Mouse (Mus musculus) cerebellum, postnatal 14 days (tissue): ENCODE measurements at regions not wholly inside any gene's neighbourhood (a gene's known extent, or its start where the extent isn't known, plus 50 kb on each side); places are given as distances from the start of the nearest gene placed in this dataset.

Experiments
- DNase-seq, 2 experiments: peaks; one replicate each; pipeline ENCODE4 v3.0.0; 2021; ENCODE audit warnings: mixed read lengths in 2 of 2

DNA sequence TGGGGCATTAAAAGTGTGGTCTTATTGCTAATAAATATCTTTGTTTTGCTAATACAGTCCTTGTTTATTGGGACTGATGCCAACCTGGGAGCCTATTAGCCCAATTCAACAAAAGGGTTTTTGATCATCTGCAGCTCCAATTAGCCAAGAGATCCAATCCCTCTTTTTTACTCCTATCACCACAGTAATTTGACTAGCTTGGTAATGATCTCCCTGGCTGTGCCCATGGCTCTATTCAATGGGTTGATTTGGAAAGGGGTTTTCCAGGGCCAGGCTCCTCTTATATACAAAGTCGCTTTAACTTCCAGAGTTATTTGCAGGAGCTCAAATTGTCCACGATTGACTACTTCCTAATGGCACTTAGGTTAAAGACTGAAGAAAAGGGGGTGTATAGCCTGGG, 145.1 kb upstream of the Adra1b start:
- no peak for DNase-seq

DNA sequence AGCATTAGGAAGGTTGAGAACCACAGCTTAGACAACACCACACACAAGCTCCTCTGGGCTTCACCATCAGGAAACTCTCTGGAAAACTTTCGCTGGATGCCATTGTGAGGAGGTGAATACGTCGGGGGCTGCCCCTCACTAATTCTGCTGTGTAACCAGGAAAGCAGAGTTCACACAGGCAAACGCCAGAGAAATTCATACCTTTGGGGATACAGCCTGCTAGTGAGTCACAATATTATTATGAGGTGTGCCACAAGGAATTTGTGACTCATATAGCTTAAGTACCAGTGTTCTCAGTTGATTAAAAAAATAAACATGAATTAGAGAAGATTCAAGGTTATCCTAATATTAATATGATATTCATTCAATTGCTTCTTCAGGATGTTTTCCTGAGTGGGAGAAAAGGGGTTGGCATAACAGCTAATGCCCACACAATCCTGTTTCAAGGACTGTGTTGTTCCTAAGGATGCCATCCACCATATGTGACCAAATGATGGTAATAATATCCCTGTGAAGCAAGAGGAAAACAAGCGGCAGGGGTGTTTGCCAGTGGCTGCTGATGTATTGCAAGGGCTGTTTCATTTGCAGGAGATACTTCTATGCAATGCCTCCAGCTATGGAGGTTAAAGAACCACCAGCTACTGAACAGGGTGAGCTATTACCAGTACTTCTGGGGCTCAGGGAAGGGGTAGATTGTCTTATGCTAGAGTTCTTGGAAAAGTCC, 148.4 kb upstream of the Adra1b start:
- no peak for DNase-seq

DNA sequence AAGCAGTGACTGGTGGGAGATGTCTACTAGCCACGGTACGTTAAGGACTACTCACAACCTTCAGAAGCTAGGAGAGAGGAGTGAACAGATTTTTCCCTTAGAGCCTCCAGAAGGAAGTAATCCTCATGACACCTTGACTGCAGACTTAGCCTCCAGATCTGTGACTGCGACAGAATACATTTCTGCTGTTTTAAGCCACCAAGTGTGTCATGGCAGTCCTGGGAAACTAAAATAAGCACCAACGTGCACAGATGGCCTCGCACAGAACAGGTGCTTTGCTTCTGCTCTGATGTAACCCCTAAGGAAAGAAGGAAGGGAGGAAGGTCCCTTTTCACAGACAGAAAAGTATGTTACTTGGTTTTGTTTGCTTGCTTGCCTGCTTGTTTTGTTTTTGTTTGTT, 151.5 kb upstream of the Adra1b start:
- no peak for DNase-seq

DNA sequence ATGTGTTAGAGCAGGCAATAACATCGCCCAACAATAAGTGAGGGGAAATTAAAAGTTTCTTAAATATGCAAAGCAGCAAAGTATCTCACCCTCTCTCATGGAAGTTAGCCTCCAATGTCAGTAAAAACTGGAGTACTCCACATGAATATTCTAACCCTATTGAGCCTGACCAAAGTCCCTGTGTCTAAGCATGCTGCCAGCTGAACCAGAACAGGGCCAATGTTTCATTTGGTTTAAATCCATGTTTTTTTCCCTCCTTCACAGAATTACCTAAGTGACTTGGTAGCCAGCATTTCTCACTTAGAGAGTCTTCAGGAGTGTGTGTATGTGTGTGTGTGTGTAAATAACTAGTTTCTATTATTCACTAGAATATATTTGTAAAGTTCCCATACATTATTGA, 161.4 kb upstream of the Adra1b start:
- no peak for DNase-seq

DNA sequence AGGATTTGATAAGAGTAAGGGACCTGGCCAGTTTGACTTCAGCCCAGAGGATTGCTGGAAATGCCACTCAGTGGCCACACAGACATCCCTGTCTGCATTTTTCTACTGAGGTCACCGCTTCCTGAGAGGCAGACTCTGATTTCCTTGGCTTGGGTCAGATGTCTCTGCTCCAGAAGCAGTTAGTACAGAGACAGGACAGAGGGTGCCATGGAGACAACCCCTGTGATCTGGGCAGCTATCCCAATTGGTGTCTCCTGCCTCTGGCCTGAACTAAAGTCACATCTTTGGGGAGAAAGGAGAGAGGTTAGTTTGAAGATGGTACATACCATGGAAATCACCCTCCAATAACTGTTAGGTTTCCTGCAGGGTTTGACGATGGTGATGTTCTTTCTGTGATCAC, 165.2 kb upstream of the Adra1b start:
- peak; percentile 17 to 22 for DNase-seq

DNA sequence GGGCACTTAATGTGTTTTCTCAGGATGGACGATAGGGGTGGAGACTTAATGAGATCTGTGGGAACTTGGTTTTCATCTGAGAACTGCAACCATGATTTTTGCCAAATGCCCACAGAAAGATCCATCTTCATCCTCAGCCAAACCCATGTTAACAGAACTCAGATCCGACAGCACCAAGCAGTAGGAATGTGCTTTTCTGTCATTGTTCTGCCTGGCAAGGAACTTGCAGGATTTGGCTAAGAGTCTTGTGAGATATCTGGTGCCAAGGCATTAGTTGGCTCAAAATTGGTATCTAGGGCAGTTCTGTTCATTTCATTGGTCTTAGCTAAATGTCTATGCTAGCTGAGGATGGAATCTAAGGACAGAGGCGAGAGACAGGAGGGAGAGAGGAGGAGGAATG, 182.7 kb upstream of the Adra1b start:
- DNase-seq: peak in 1 of 2 experiments; percentile 35

DNA sequence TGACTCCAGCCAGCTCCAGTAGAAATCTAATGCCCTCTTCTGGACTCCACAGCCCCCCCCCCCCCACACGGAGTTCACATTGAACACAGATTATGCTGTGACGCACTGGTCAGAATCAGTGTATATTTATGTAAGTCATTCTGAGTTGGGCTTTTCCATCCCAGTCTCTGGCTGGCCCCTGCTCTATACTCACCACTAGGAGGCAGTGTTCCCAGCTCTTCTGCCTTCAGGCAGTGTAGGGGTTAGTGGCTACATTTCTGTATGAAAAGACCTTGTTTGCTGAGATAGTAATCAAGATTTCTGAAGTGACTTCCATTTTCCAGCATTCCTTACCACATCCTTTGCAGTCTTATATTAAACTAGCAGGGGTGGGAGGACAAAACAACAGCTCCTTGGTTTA, 185.9 kb upstream of the Adra1b start:
- DNase-seq: no peak

DNA sequence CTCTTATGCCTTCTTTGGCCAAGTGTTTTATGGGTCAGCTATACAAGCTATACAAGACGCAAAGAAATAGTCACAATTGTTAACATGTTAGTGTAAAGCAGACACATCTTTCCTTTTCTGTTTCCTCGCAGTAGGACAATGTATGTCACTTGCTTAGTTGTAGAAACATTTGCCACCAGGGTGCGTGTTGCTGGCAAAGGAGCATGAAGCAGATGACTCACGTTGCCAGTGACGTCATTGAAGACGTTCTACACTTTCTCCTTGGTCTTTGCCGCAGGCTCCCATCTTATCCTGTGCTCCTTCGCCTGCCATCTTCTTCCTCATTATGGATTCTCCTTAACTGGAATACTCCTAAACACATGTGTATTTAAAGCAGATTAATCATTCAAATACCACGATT, 188.5 kb upstream of the Adra1b start:
- no peak for DNase-seq

DNA sequence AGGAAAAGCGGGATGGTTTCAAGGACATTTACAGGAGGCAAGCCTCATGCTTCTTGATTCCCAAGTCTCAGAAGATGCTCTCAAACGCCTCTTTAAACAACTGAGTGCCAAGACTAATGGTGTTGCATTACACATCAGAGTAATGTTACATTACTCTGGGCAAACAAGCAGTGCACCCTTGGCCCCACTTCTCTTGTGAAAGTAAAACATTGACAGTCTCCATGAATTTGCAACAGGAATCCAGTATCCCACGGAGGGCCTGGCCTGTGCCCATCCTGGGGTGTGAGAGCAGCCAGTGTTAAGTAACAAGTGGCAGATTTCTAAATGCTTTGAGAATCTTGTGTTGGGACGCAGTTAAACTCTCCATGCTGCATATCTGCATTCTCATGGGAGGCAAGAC, 194.3 kb upstream of the Adra1b start:
- DNase-seq: no peak

DNA sequence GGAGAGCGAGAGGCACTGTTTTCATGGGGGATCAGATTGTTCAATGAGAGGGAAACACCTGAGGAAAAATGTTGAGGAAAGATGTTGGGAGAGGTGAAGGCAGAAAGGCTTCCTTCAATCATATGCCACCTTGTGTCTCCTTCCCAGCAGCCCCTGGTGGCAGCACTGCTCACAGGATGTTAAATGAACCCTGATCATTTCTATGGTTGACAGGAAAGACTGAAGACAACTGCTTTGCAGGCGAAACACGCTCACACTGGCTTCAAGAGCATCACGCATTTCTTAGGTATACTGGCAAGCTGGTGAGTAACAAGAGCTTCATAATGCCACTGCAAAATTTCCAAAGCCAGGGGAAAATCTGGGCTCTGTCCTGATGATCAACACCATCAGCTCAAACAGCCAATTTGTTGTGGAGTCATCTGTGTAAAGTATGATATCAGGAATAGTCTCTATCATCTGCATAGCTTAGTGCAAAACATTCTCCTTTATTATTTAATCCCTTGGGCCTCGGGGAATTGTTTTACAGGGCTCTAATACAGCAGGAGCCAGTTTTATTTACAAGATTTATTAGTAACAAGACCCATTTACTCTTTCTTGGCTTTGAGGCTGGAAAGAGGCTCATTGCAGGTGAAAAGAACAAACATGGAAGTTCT, 202.3 kb upstream of the Adra1b start:
- DNase-seq: peak in 1 of 2 experiments; percentile 9

DNA sequence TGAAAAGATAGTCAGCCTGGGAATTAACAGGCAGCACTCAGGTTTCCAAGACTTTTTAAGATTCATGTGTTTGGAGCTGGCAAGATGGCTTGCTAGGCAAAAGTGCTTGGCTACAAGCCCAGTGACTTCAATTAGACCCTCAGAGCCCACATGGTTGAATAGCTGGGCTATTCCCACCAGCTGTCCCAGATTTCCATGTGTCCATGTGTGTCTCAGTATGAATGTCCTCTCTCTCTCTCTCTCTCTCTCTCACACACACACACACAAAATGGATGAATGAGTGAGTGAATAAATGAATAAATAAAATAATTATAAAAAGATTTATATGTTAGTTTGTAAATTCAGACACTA, 202.8 kb upstream of the Adra1b start:
- peak; percentile 74 to 79 for DNase-seq

DNA sequence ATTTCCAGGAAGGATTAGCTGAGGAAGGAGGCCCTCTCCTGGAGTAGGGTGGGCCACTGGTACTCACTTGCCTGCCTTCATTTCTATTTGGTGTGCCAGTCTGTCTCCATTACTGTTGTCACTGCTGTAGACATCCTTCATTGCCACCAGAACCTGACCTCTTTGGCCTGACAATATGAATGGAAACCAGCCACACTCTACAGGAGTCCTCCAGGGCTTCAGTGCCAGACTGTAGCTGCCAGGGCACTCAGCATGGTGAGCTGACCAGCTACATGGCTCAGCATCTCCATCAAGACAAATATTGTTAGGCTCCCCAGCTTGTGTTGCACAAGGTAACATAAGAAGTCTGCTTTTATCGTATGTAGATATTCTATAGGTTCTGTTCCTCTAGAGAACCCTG, 205.2 kb upstream of the Adra1b start:
- DNase-seq: peak; percentile 58 to 71

DNA sequence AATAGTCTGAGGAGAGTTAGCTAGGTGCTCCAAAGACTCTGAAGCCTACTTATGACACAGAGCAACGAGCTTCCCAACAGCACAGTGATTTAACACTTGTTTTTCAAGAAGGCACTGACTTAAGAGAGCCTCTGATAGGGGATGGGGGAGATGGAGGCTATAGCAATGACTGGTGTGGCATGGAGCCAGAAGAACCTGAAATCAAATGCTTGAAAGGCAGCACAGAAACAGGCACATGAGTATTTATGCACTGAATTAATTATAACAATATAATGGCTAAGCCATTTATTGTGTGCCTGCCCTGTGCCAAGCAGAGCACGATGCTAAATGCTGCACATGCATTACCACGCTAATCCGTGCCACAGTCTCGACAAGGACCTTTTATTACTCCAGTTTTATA, 210.5 kb upstream of the Adra1b start:
- DNase-seq: no peak

DNA sequence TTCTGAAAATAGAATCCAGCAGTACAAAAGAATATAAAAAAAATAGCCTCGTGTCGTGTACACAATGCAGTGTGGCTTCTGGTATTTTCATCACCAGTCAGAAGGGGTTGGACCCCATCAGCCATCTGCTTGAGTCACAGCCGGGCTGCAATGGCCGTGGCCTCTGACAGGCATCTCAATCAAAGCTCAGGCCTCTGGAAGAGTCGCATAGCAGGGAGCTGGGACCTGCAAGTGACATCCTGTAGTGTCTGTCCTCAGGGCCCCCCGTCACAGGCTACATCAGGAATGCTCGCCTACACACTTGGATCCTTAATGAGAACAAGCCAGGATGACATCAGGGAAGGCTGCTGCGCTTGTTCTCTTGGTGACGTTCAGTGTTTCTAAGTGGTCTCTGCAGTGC, 226.1 kb upstream of the Adra1b start:
- no peak for DNase-seq

DNA sequence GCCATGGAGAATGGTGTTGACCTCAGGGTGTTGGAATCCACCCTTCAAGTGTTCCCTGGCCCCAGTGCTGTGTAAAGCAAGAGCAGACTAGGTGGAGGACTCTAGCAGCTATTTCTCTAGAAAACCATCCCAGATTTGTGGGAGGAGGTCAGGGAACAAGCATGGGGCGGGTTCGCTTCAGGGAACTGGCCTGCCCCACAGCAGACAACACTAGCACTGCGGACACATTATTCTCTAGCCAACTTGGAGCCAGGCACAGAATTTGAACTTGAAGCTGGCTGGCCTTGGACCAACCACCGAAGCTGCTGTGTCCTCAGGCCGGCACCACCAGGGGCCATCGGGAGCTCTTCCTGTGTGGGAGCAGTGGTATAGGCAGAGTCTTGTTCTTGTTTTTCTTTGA, 227.5 kb upstream of the Adra1b start:
- DNase-seq: no peak

DNA sequence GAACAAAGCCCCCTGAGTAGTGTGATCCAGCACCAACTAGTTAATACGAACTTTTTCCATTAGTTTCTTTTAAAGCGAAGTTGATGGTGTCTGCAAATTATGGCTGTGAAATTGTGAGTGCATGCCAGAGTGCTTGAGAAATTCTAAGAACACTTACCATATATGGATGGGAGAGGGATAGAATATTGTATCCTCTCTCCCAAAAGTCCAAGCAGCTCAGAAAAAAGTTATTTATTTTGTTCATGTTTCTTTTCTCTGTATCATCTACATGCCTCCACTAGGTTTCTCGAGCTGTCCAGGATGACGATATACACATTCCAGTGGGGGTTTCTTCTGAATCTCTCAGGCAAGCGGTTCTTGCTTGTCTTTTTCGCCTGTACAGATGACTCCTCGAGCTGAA, 232.2 kb upstream of the Adra1b start:
- DNase-seq: no peak

DNA sequence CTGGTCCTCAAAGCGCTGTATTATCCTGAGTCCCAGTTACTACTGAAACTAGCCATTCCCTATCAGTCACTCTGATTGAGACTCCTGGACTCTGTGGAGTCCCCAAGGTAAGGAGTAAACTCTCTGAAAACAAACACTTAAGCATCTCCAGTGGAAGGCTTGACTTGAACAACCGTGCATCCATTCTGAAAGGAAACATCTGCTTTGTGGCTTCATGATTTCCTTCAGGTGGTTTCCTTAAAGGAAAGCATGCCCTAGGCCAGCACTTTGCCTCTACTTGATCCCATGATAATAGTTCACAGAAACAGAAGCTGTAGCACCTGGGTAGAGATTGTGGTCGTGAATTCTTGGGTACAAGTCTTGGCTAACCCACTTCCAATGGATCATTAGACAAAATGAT, 235.0 kb upstream of the Adra1b start:
- DNase-seq: no peak

DNA sequence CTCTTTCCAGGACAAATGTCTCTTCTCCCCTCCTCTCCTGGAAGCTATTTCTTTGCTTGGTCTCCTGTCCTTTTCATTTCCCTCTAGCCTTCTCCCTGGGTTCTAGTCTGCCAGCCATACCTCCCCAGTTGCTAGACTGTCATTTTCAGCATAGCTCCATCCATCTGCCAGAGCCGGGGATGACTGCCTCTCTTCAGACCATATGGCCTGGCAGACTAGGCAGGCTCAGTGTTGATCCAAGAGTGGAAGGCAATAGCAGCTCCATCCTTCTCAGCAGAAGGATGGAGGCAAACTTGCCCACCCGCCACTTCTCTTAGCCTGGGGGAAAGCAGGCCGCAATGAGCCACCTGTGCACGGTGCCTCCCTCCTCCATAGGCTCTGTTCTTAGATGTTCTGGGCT, 242.0 kb upstream of the Adra1b start:
- DNase-seq: peak; percentile 13 to 43

DNA sequence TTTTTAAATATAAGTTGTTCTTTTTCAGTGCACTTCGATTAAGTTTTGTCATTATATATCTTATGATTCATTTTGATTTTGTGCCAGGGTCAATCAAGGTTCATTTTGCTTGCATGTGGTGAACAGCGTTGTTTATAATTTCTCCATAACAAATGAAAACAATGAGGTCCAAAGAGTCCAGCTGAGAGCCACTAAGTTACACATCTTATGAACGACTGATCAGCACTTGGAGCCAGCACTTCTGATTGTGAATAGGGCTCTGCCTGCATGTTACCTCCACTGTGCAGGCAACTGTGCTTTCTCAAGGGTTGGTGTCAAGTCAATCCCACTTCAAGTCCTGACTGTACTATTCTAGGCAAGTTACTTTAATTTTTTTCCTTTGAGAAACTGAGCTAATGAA, 243.5 kb upstream of the Adra1b start:
- no peak for DNase-seq

DNA sequence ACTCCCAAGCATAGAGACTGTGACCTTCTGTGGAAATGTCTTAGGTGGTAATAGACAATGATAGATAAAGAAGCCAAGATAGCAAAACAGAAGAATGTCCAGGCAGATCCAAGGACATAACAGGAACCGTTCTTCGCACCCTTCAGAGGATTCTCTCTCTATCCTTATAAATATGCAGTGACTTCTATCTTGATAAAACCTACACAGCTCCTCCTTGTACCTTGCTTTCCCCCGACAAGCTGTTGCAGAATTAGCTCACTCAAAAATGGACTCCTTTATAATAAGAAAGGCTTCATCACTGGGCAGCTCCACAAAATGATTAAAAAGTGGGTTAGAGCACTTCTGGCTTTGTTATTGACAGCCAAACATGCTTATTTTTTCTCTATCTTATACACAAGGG, 245.4 kb upstream of the Adra1b start:
- no peak for DNase-seq

DNA sequence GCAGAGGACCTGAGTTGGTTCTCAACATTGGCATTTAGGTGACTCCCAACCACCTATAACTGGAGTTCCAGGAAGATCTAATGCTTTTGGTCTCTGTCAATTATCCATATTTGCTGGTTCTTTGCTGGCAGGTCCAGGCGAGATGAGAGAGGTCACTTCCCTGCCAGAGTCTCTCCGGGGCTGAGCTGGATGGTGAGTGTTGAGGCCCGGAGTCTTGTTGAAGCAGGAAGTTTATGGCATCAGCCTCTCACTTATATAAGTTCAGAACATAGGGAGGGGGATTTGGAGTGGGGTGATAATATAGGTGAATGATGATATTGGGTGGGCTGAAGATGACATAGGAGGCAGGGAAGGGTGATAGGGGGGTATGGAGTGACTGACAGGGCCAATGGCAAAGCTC, 246.3 kb upstream of the Il12b start:
- DNase-seq: no peak

DNA sequence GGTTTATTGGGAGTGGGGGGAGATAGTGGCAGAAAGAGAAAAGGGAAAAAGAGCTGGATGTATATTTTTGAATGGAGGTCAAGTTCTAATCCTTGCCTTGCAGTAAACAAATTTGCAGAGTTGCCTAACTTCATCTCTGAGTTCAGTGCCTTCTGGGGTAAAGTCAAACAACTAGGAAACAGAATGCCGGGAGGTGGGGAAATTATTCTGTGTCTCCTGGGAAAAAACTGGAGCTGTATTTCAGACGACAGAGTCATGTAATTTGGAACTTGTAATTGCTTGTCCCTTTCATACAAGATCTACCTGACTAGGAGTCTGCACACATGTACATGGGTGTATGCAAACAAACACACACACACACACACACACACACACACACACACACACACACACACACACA, 244.3 kb upstream of the Il12b start:
- no peak for DNase-seq

DNA sequence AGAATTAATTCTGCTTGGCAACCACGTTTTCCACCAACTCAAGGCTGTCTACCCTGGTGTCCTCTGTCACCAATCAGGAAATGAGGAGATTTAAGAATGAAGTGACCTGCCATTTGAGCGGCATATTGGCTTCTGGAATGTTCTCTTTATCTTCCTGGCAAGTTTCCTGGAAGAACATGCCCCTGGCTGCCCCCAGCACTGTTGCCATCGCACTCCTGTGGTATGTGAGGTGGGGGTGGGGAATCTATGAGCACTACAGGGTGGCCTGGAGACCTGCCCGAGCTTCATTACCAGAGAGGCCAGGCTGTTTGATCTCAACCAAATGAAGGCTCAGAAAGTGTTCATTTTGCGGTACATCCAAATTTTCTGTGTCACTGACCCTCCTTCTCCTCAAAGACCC, 243.8 kb upstream of the Il12b start:
- DNase-seq: peak; percentile 13 to 18

DNA sequence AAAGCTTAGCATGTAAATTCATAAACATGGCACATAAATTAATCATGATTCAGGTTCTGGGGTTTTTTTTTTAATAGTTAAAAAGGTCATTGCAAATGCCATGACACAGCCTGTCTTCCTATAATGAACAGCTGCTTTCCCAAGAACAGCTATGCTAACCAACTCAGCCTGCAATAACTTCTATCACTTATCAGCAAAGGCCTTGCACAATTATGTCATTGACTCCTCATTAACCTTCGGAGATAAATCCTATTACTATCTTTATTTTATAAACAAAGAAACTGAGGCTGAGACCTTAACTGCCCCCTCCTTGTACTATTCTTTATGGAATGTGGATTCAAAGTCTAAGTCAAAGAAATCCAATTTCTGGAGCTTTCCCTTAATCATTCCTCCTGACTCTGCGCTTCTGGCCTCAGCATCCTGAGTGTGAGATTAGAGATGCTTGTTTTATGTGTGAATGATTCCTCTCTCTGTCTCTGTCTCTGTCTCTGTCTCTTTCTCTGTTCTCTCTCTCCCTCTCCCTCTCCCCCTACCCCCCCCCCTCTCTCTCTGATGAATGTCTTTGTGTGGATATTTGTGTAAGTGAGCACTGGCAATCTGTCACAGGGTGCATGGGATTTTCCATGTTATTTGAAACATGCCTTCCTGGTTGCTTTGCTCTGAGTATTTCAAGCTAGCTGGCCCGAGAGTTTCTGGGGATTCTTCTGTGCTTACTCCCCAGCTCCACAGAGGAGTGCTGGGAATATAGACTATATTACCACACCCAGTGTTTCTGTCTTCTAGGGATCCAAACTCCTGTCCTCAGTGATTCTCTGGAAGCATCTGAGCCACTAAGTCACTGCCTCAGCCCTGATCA, 243.1 kb upstream of the Il12b start:
- no peak for DNase-seq
